Mouse (Mus musculus) forebrain, embryonic 15.5 days (tissue): ENCODE measurements around the gene Creb5. TPM values are rescaled to one million over a fixed set of nuclear protein-coding genes. Genes with fewer than 3 reads are reported as not detected.

Source experiments
- ATAC-seq: fragments of 200-750 bp; cut with Nextera tagmentation; replicated peaks from 2 replicates; pipeline ENCODE4 v1.8.0; 2017; ENCODE audit warnings: mild to moderate bottlenecking, moderate TSS enrichment, moderate library complexity
- H3K27ac ChIP-seq: fragments of 300-500 bp; sonication (generic); replicated peaks from 2 replicates; pipeline ENCODE4 v1.5.1; 2015; ENCODE audit warnings: mild to moderate bottlenecking, inconsistent platforms
- H3K27me3 ChIP-seq: fragments of 300-500 bp; sonication (generic); 2 replicates; pipeline ENCODE4 v1.6.1; 2015; ENCODE audit warnings: inconsistent platforms
- H3K36me3 ChIP-seq: fragments of 300-500 bp; sonication (generic); 2 replicates; pipeline ENCODE4 v1.6.1; 2015; ENCODE audit warnings: mild to moderate bottlenecking, inconsistent platforms
- H3K4me1 ChIP-seq: fragments of 300-500 bp; sonication (generic); 2 replicates; pipeline ENCODE4 v1.6.1; 2015; ENCODE audit warnings: inconsistent platforms
- H3K4me2 ChIP-seq: fragments of 300-500 bp; sonication (generic); replicated peaks from 2 replicates; pipeline ENCODE4 v1.6.1; 2015; ENCODE audit warnings: mild to moderate bottlenecking, inconsistent platforms
- H3K4me3 ChIP-seq: fragments of 300-500 bp; sonication (generic); 2 replicates; pipeline ENCODE4 v1.5.1; 2015; ENCODE audit warnings: mild to moderate bottlenecking, inconsistent platforms
- H3K9ac ChIP-seq: fragments of 300-500 bp; sonication (generic); replicated peaks from 2 replicates; pipeline ENCODE4 v1.6.1; 2015; ENCODE audit warnings: mild to moderate bottlenecking, inconsistent platforms
- H3K9me3 ChIP-seq: fragments of 300-500 bp; sonication (generic); 2 replicates; pipeline ENCODE4 v1.6.1; 2016; ENCODE audit warnings: inconsistent platforms
- WGBS: fragments of 180-500 bp; shearing (Covaris S2); methylation state at CpG from one replicate; pipeline ENCODE4 v1.1.7; 2015; ENCODE audit warnings: mixed read lengths; 5-methylcytosine and 5-hydroxymethylcytosine counted together
- polyA plus RNA-seq: library from polyadenylated mRNA; unstranded; fragments of >200 nt; fragmentation: Nextera tagmentation; extraction: Ambion mirVana; gene quantifications from 2 replicates; pipeline ENCODE4 v1.2.1, GENCODE M21; 2015

The Creb5 gene
- polyA plus RNA-seq, 1 experiment from 2014 or later, result 14.5 TPM

GRCm38 (mm10) chr6:53735696-53736095 is 448.6 kb downstream of the Creb5 start:
- no peak for ATAC-seq

GRCm38 (mm10) chr6:53738206-53738605 is 451.1 kb downstream of the Creb5 start:
- no peaks in the 10 kb centered on the region for H3K36me3 ChIP-seq
- no peaks in the 10 kb centered on the region for H3K4me1 ChIP-seq
- H3K4me2 ChIP-seq, result no peak overlapping the region
- ATAC-seq, result no peak
- H3K9ac ChIP-seq, result no peak overlapping the region
- H3K9me3 ChIP-seq, result no peaks in the 10 kb centered on the region
- H3K27me3 ChIP-seq, result no peaks in the 10 kb centered on the region
- H3K27ac ChIP-seq, result no peak overlapping the region
- no peak overlapping the region for H3K4me3 ChIP-seq

More at GRCm38 (mm10) chr6:53735696-53736095, 448.6 kb downstream of the Creb5 start:
- Histone ChIP-seq H3K9ac (no peak overlapping the region), H3K4me1 (peaks cover 5% of the 10 kb centered on the region), H3K27ac (no peak overlapping the region), H3K36me3 (no peaks in the 10 kb centered on the region), H3K4me3 (no peak overlapping the region), H3K4me2 (no peak overlapping the region), H3K27me3 (no peaks in the 10 kb centered on the region), H3K9me3 (no peaks in the 10 kb centered on the region)
- WGBS, result 61% methylated on average over 6 of the region's 6 CpGs

- WGBS, result 81% methylated on average over 3 of the region's 3 CpGs
- no peak overlapping the region for H3K4me2 ChIP-seq
- H3K36me3 ChIP-seq, result no peaks in the 10 kb centered on the region
- ATAC-seq, result no peak
- no peak overlapping the region for H3K27ac ChIP-seq
- no peaks in the 10 kb centered on the region for H3K4me1 ChIP-seq
- no peaks in the 10 kb centered on the region for H3K9me3 ChIP-seq
- no peaks in the 10 kb centered on the region for H3K27me3 ChIP-seq
- no peak overlapping the region for H3K4me3 ChIP-seq
- no peak overlapping the region for H3K9ac ChIP-seq
Observed at GRCm38 (mm10) chr6:53741222-53741621, 454.2 kb downstream of the Creb5 start.

Other genes with a start within 250 kb of the Creb5 start
- gene Jazf1, start 218.6 kb upstream of the Creb5 start, polyA plus RNA-seq, result 28.6 and 33.3 TPM in 2 replicates